Mouse (Mus musculus) intestine, embryonic 16.5 days (tissue): ENCODE results near the gene Nfic. TPM values are rescaled to one million over a fixed set of nuclear protein-coding genes. Genes with fewer than 3 reads are reported as not detected.

Experiments
- ATAC-seq: fragments of 200-750 bp; cut with Nextera tagmentation; 2 replicates; pipeline ENCODE4 v1.8.0; 2017; ENCODE audit warnings: moderate TSS enrichment, moderate library complexity
- H3K27ac ChIP-seq: fragments of 300-500 bp; sonication (generic); 2 replicates; pipeline ENCODE4 v1.5.1; 2014; ENCODE audit warnings: mild to moderate bottlenecking, low read length
- H3K27me3 ChIP-seq: fragments of 300-500 bp; sonication (generic); replicated peaks from 2 replicates; pipeline ENCODE4 v1.6.1; 2014; ENCODE audit warnings: low read length, control low read depth, mixed read lengths; ENCODE audit not compliant: control insufficient read depth, insufficient read depth
- H3K36me3 ChIP-seq: fragments of 300-500 bp; sonication (generic); 2 replicates; pipeline ENCODE4 v1.6.1; 2014; ENCODE audit warnings: low read length, control low read depth; ENCODE audit not compliant: control insufficient read depth, insufficient read depth
- H3K4me1 ChIP-seq: fragments of 300-500 bp; sonication (generic); 2 replicates; pipeline ENCODE4 v1.6.1; 2014; ENCODE audit warnings: low read length, control low read depth, mixed read lengths; ENCODE audit not compliant: control insufficient read depth, insufficient read depth
- H3K4me2 ChIP-seq: fragments of 300-500 bp; sonication (generic); 2 replicates; pipeline ENCODE4 v1.6.1; 2014; ENCODE audit warnings: low read depth, low read length, control low read depth
- H3K4me3 ChIP-seq: fragments of 300-500 bp; sonication (generic); 2 replicates; pipeline ENCODE4 v1.5.1; 2014; ENCODE audit warnings: mild to moderate bottlenecking, low read length
- H3K9ac ChIP-seq: fragments of 300-500 bp; sonication (generic); 2 replicates; pipeline ENCODE4 v1.6.1; 2014; ENCODE audit warnings: low read depth, low read length
- H3K9me3 ChIP-seq: fragments of 300-500 bp; sonication (generic); 2 replicates; pipeline ENCODE4 v1.6.1; 2016; ENCODE audit warnings: low read length, control low read depth; ENCODE audit not compliant: control insufficient read depth
- WGBS: fragments of 180-500 bp; shearing (Covaris S2); extraction: QIAGEN DNeasy Blood & Tissue Kit; methylation state at CpG from one replicate; pipeline ENCODE4 v1.1.7; 2014; 5-methylcytosine and 5-hydroxymethylcytosine counted together
- polyA plus RNA-seq: library from polyadenylated mRNA; unstranded; fragments of >200 nt; fragmentation: Nextera tagmentation; extraction: Ambion mirVana; gene quantifications from 2 replicates; pipeline ENCODE4 v1.2.1, GENCODE M21; 2015

Nfic gene
- polyA plus RNA-seq, 1 experiment from 2014 or later = 49.8 TPM

- Histone ChIP-seq H3K9me3 (no peaks in the 10 kb centered on the region), H3K36me3 (peaks cover 36% of the 10 kb centered on the region)
- 84% methylated on average over 11 of the region's 11 CpGs for WGBS
These were observed 32.6 kb upstream of the Nfic start for GRCm38 (mm10) chr10:81488081-81488480.

GRCm38 (mm10) chr10:81486496-81486895, 31.1 kb upstream of the Nfic start:
- peaks cover 8% of the 10 kb centered on the region for H3K27me3 ChIP-seq
- H3K4me3 ChIP-seq = no peak overlapping the region
- no peak overlapping the region for H3K27ac ChIP-seq
- no peak for ATAC-seq
- 89% methylated on average over 10 of the region's 10 CpGs for WGBS
- H3K9me3 ChIP-seq = no peaks in the 10 kb centered on the region
- H3K4me1 ChIP-seq = peaks cover 6% of the 10 kb centered on the region
- H3K36me3 ChIP-seq = peaks cover 23% of the 10 kb centered on the region
- no peak overlapping the region for H3K9ac ChIP-seq
- H3K4me2 ChIP-seq = no peak overlapping the region

More at GRCm38 (mm10) chr10:81488081-81488480, 32.6 kb upstream of the Nfic start:
- H3K27me3 ChIP-seq = no peaks in the 10 kb centered on the region
- ATAC-seq = no peak
- no peak overlapping the region for H3K4me3 ChIP-seq
- H3K9ac ChIP-seq = no peak overlapping the region
- no peak overlapping the region for H3K27ac ChIP-seq
- H3K4me2 ChIP-seq = no peak overlapping the region
- no peaks in the 10 kb centered on the region for H3K4me1 ChIP-seq

- H3K27ac ChIP-seq = no peak overlapping the region
- H3K36me3 ChIP-seq = peaks cover 18% of the 10 kb centered on the region
- H3K4me3 ChIP-seq = no peak overlapping the region
- H3K9ac ChIP-seq = no peak overlapping the region
- H3K4me2 ChIP-seq = no peak overlapping the region
- no peak for ATAC-seq
- H3K27me3 ChIP-seq = peaks cover 15% of the 10 kb centered on the region
- H3K9me3 ChIP-seq = no peaks in the 10 kb centered on the region
- H3K4me1 ChIP-seq = peaks cover 6% of the 10 kb centered on the region
- 74% methylated on average over 7 of the region's 7 CpGs for WGBS
These were observed 30.1 kb upstream of the Nfic start for GRCm38 (mm10) chr10:81485479-81486018.

GRCm38 (mm10) chr10:81485060-81485449, 29.6 kb upstream of the Nfic start:
- peaks cover 18% of the 10 kb centered on the region for H3K36me3 ChIP-seq
- ATAC-seq = no peak
- no peak overlapping the region for H3K4me2 ChIP-seq
- 30% methylated on average over 2 of the region's 2 CpGs for WGBS
- H3K9ac ChIP-seq = no peak overlapping the region
- peaks cover 6% of the 10 kb centered on the region for H3K4me1 ChIP-seq
- H3K27me3 ChIP-seq = peaks cover 15% of the 10 kb centered on the region
- no peak overlapping the region for H3K27ac ChIP-seq
- H3K9me3 ChIP-seq = no peaks in the 10 kb centered on the region
- H3K4me3 ChIP-seq = no peak overlapping the region

- H3K4me3 ChIP-seq = no peak overlapping the region
- no peak overlapping the region for H3K27ac ChIP-seq
- H3K4me2 ChIP-seq = no peak overlapping the region
- H3K27me3 ChIP-seq = peaks cover 15% of the 10 kb centered on the region
- 56% methylated on average over 6 of the region's 6 CpGs for WGBS
- H3K9me3 ChIP-seq = no peaks in the 10 kb centered on the region
- no peak overlapping the region for H3K9ac ChIP-seq
- peaks cover 6% of the 10 kb centered on the region for H3K4me1 ChIP-seq
- ATAC-seq = no peak
- peaks cover 18% of the 10 kb centered on the region for H3K36me3 ChIP-seq
These were observed 29.1 kb upstream of the Nfic start for GRCm38 (mm10) chr10:81484441-81485059.

GRCm38 (mm10) chr10:81483983-81484382, 28.5 kb upstream of the Nfic start:
- ATAC-seq = no peak
- Histone ChIP-seq H3K4me2 (no peak overlapping the region), H3K36me3 (peaks cover 17% of the 10 kb centered on the region), H3K4me3 (no peak overlapping the region), H3K9ac (no peak overlapping the region), H3K4me1 (peaks cover 6% of the 10 kb centered on the region), H3K27ac (no peak overlapping the region), H3K27me3 (peaks cover 15% of the 10 kb centered on the region), H3K9me3 (no peaks in the 10 kb centered on the region)
- 22% methylated on average over 9 of the region's 9 CpGs for WGBS

- Histone ChIP-seq H3K9me3 (no peaks in the 10 kb centered on the region), H3K4me2 (peak within 1 kb of the TSS; percentile 87), H3K4me1 (peaks cover 7% of the 10 kb centered on the region), H3K9ac (peak within 1 kb of the TSS; percentile 60), H3K4me3 (peak within 1 kb of the TSS; percentile 53), H3K27me3 (peaks cover 21% of the 10 kb centered on the region), H3K36me3 (peaks cover 9% of the 10 kb centered on the region), H3K27ac (no peak within 1 kb of the TSS)
- peak; percentile 68 for ATAC-seq
- under 1% methylated on average over 36 of the region's 36 CpGs for WGBS
These were observed 27.1 kb upstream of the Nfic start, which contains the start of gene Celf5 for GRCm38 (mm10) chr10:81482533-81482889. Celf5 (minus strand) TSS chr10:81482709.

GRCm38 (mm10) chr10:81481605-81482532, 26.4 kb upstream of the Nfic start:
- H3K4me2 ChIP-seq = peak overlapping the region; percentile 87
- peak; percentile 13; the same call in 1 of the 2 replicates for ATAC-seq
- peak overlapping the region; percentile 53 for H3K4me3 ChIP-seq
- H3K9ac ChIP-seq = peak overlapping the region; percentile 60
- H3K36me3 ChIP-seq = peaks cover 2% of the 10 kb centered on the region; the same call in 1 of the 2 replicates
- peaks cover 21% of the 10 kb centered on the region for H3K27me3 ChIP-seq
- H3K27ac ChIP-seq = no peak overlapping the region
- peaks cover 8% of the 10 kb centered on the region for H3K4me1 ChIP-seq
- no peaks in the 10 kb centered on the region for H3K9me3 ChIP-seq
- WGBS = 4% methylated on average over 35 of the region's 35 CpGs

- Histone ChIP-seq H3K4me1 (peaks cover 2% of the 10 kb centered on the region; the same call in 1 of the 2 replicates), H3K27ac (no peak overlapping the region), H3K9ac (no peak overlapping the region), H3K4me2 (no peak overlapping the region), H3K36me3 (no peaks in the 10 kb centered on the region), H3K27me3 (peaks cover 46% of the 10 kb centered on the region), H3K4me3 (no peak overlapping the region), H3K9me3 (no peaks in the 10 kb centered on the region)
- 74% methylated on average over 10 of the region's 10 CpGs for WGBS
- no peak for ATAC-seq
These were observed 19.0 kb upstream of the Nfic start for GRCm38 (mm10) chr10:81474461-81474860.
